Mouse (Mus musculus): ENCODE results near the gene Nos1ap. TPM values are rescaled to one million over a fixed set of nuclear protein-coding genes. Genes with fewer than 3 reads are reported as not detected.

Nos1ap gene
- polyA plus RNA-seq, 1 experiment = 3.5 TPM

- Histone ChIP-seq H3K4me1 (ENCODE audit: control insufficient read depth, insufficient read depth, low read length) (peaks cover 7% of the 10 kb centered on the region), H3K4me3 (ENCODE audit: insufficient read depth, low read length) (no peak overlapping the region), H3K27ac (ENCODE audit: insufficient read depth, low read length) (no peak overlapping the region)
- TF ChIP-seq CTCF (IDR thresholded peaks at IDR 0.05; ENCODE audit: borderline replicate concordance, insufficient read depth, low read length) = no peak
- TF ChIP-seq POLR2A (IDR thresholded peaks at IDR 0.05; ENCODE audit: low read depth, low read length) = no peak
Observed at GRCm38 (mm10) chr1:170481093-170481492, 108.6 kb downstream of the Nos1ap start.

- H3K4me3 ChIP-seq (ENCODE audit: insufficient read depth, low read length) = no peak overlapping the region
- TF ChIP-seq POLR2A (IDR thresholded peaks at IDR 0.05; ENCODE audit: low read depth, low read length) (no peak), CTCF (IDR thresholded peaks at IDR 0.05; ENCODE audit: borderline replicate concordance, insufficient read depth, low read length) (no peak)
- H3K27ac ChIP-seq (ENCODE audit: insufficient read depth, low read length) = no peak overlapping the region
- H3K4me1 ChIP-seq (ENCODE audit: control insufficient read depth, insufficient read depth, low read length) = 0 out of 2 replicates have a peak, but pooled peaks cover under 1% of the 10 kb centered on the region
Observed at GRCm38 (mm10) chr1:170479458-170479798, 110.2 kb downstream of the Nos1ap start.

GRCm38 (mm10) chr1:170478791-170479457, 110.7 kb downstream of the Nos1ap start:
- H3K27ac ChIP-seq (ENCODE audit: insufficient read depth, low read length) = no peak overlapping the region
- H3K4me3 ChIP-seq (ENCODE audit: insufficient read depth, low read length) = no peak overlapping the region
- no peak for TF ChIP-seq POLR2A (IDR thresholded peaks at IDR 0.05; ENCODE audit: low read depth, low read length)
- TF ChIP-seq CTCF (IDR thresholded peaks at IDR 0.05; ENCODE audit: borderline replicate concordance, insufficient read depth, low read length) = no peak
- H3K4me1 ChIP-seq (ENCODE audit: control insufficient read depth, insufficient read depth, low read length) = no peaks in the 10 kb centered on the region

- H3K4me3 ChIP-seq (ENCODE audit: insufficient read depth, low read length) = no peak overlapping the region
- TF ChIP-seq POLR2A (IDR thresholded peaks at IDR 0.05; ENCODE audit: low read depth, low read length) = no peak
- TF ChIP-seq CTCF (IDR thresholded peaks at IDR 0.05; ENCODE audit: borderline replicate concordance, insufficient read depth, low read length) = no peak
- no peak overlapping the region for H3K27ac ChIP-seq (ENCODE audit: insufficient read depth, low read length)
- no peaks in the 10 kb centered on the region for H3K4me1 ChIP-seq (ENCODE audit: control insufficient read depth, insufficient read depth, low read length)
Observed at GRCm38 (mm10) chr1:170477636-170478600, 111.7 kb downstream of the Nos1ap start.

- Histone ChIP-seq H3K4me1 (ENCODE audit: control insufficient read depth, insufficient read depth, low read length) (no peaks in the 10 kb centered on the region), H3K27ac (ENCODE audit: insufficient read depth, low read length) (no peak overlapping the region), H3K4me3 (ENCODE audit: insufficient read depth, low read length) (no peak overlapping the region)
- TF ChIP-seq POLR2A (IDR thresholded peaks at IDR 0.05; ENCODE audit: low read depth, low read length) = no peak
- TF ChIP-seq CTCF (IDR thresholded peaks at IDR 0.05; ENCODE audit: borderline replicate concordance, insufficient read depth, low read length) = no peak
Observed at GRCm38 (mm10) chr1:170473460-170473859, 116.2 kb downstream of the Nos1ap start.

GRCm38 (mm10) chr1:170472861-170473260, 116.8 kb downstream of the Nos1ap start:
- TF ChIP-seq CTCF (IDR thresholded peaks at IDR 0.05; ENCODE audit: borderline replicate concordance, insufficient read depth, low read length) (no peak), POLR2A (IDR thresholded peaks at IDR 0.05; ENCODE audit: low read depth, low read length) (no peak)
- H3K4me1 ChIP-seq (ENCODE audit: control insufficient read depth, insufficient read depth, low read length) = no peaks in the 10 kb centered on the region
- H3K4me3 ChIP-seq (ENCODE audit: insufficient read depth, low read length) = no peak overlapping the region
- H3K27ac ChIP-seq (ENCODE audit: insufficient read depth, low read length) = no peak overlapping the region

GRCm38 (mm10) chr1:170466099-170467009, 123.3 kb downstream of the Nos1ap start:
- H3K4me1 ChIP-seq (ENCODE audit: control insufficient read depth, insufficient read depth, low read length) = no peaks in the 10 kb centered on the region
- no peak for TF ChIP-seq POLR2A (IDR thresholded peaks at IDR 0.05; ENCODE audit: low read depth, low read length)
- no peak for TF ChIP-seq CTCF (IDR thresholded peaks at IDR 0.05; ENCODE audit: borderline replicate concordance, insufficient read depth, low read length)
- H3K4me3 ChIP-seq (ENCODE audit: insufficient read depth, low read length) = no peak overlapping the region
- H3K27ac ChIP-seq (ENCODE audit: insufficient read depth, low read length) = no peak overlapping the region

- TF ChIP-seq CTCF (IDR thresholded peaks at IDR 0.05; ENCODE audit: borderline replicate concordance, insufficient read depth, low read length) = no peak
- TF ChIP-seq POLR2A (IDR thresholded peaks at IDR 0.05; ENCODE audit: low read depth, low read length) = no peak
- Histone ChIP-seq H3K4me1 (ENCODE audit: control insufficient read depth, insufficient read depth, low read length) (0 out of 2 replicates have a peak, but pooled peaks cover 3% of the 10 kb centered on the region), H3K27ac (ENCODE audit: insufficient read depth, low read length) (no peak overlapping the region), H3K4me3 (ENCODE audit: insufficient read depth, low read length) (no peak overlapping the region)
Observed at GRCm38 (mm10) chr1:170462140-170462539, 127.5 kb downstream of the Nos1ap start.

Data from embryonic fibroblast, embryonic 13.5 days (primary cell).